Mouse (Mus musculus) brain, adult 2 months (tissue): Measurements from ENCODE around the gene Tex19.2.
A peak's percentile ranks its signal among the peaks of the same experiment; 100 is the strongest.
"Not testable (repeated sequence)": the region's sequence is repeated elsewhere in the genome, so short reads cannot be mapped to it uniquely, and the experiment has no call there.

Source experiments
- DNase-seq: peaks from one replicate; pipeline ENCODE4 v3.0.0; 2011; ENCODE audit warnings: low read depth, low spot score

The Tex19.2 gene

DNA sequence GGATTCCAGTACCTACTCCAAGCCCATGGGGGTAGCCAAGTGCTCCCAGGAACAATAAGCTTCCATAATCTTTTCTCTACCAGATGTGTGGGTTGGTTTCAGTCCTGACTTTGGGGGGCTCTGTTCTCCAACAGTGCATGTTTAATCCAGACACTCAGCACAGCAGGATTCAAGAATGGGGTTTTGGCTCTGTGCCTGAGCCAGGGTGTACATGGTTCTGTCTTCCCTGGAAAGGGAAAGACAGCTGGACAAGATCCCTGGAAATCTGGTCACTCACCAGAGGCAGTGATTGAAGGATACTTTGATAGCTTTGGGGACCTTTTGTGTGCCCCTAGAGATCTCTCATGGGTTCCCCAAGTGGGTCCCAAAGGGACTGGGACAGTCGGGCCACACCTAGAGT, 6.9 kb downstream of the Tex19.2 start:
- no peak for DNase-seq

GRCm38 (mm10) chr11:121111051-121111450, 7.4 kb downstream of the Tex19.2 start:
- peak; percentile 24 for DNase-seq

- peak; percentile 67 for DNase-seq
Observed at GRCm38 (mm10) chr11:121109986-121110385, 8.5 kb downstream of the Tex19.2 start.

DNA sequence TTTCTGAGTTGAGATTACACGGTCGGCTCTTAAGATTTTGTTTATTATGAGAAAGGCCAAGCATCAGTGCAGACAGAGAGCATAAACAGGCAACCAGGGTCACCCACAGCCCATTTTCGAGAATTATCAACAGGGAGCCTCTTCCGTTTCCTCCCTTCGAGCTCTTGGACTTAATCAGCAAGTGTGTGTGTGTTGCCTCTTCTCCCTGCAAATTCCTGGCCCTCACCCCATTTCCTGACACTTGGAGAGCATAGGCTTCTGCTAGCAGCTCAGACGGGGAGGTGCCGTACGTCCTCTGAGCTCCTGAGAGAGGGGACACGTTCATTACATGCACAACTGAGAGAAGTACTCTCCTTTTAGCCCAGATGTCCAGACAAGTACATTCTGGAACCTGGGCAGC, 10.4 kb downstream of the Tex19.2 start:
- DNase-seq = no peak

DNA sequence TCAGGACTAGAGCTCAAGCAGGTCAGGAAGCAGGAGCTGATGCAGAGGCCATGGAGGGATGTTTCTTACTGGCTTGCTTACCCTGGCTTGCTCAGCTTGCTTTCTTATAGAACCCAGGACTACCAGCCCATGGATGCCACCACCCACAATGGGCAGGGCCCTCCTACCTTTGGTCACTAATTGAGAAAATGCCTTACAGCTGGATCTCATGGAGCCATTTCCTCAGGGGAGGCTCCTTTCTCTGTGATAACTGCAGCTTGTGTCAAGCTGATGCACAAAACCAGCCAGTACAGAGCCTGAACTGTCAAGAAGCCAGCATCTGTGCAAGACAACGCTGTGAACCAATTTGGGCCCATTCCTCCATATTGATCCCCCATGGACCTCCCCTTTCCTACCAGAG, 11.2 kb downstream of the Tex19.2 start:
- DNase-seq = not testable (repeated sequence)

- no peak for DNase-seq
Observed at GRCm38 (mm10) chr11:121101124-121101805, 17.2 kb downstream of the Tex19.2 start.

DNA sequence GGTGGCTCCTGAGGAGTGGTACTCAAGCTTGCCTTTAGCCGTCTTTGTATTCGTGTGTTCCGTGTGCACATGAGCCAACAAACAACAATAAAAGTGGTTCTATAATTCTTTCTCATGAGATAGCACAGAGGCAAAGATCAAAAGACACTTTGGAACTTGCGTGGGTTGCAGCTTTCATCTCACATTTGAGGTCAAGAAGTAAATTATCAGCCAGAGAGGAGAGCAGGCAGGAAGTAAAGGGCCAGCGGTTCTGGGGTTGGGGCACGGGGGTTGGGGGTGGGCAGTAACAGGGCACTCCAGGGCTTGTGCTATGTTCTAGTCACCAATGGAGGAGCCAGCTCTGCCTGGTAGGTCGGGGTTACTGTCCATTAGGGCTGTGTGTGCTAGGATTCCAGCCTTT, 17.8 kb downstream of the Tex19.2 start:
- DNase-seq = no peak

- no peak for DNase-seq
Observed at GRCm38 (mm10) chr11:121099762-121100161, 18.7 kb downstream of the Tex19.2 start.

- DNase-seq = no peak
Observed at GRCm38 (mm10) chr11:121092606-121093585, 25.6 kb downstream of the Tex19.2 start.

GRCm38 (mm10) chr11:121090943-121091342, 27.5 kb downstream of the Tex19.2 start:
- peak; percentile 49 for DNase-seq

- DNase-seq = no peak
Observed at GRCm38 (mm10) chr11:121089756-121090546, 28.5 kb downstream of the Tex19.2 start.

GRCm38 (mm10) chr11:121088997-121089396, 29.5 kb downstream of the Tex19.2 start:
- no peak for DNase-seq

GRCm38 (mm10) chr11:121086296-121086695, 32.2 kb downstream of the Tex19.2 start:
- DNase-seq = no peak

GRCm38 (mm10) chr11:121085181-121085580, 33.3 kb downstream of the Tex19.2 start:
- DNase-seq = no peak

DNA sequence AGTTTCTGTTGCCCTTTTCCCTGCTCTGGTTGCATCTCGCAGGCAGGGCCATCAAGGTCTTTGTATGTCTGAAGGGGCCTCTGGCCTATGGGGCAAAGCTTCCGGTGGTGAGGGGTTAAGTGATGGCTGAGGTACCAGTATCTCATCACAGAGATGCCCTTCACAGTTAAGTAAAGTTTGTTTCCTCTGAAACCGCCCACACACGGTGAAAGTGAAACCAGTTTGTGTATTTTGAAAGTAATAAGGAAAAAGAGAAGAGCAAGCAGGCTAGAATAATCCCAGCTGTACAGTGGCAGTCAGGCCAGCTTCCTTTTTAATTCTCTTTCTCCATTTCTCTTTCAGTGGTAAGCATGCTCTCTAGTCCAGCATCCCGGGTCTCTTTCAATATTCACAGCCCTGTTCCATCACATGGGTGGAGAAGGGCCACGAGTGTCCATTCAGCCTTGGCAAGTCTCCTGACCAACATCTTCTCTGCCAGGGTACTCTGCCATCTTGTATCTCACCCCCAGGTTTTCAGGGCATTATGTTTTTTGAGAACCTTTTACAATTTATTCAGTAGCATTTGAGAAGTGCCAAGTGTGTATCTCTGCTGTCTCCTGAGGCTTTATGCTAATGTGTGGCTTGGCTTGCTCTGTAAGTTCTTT, 35.5 kb downstream of the Tex19.2 start:
- no peak for DNase-seq

GRCm38 (mm10) chr11:121082250-121082649, 36.2 kb downstream of the Tex19.2 start:
- DNase-seq = no peak

GRCm38 (mm10) chr11:121081120-121081519, 37.4 kb downstream of the Tex19.2 start, which contains the start of gene Sectm1a:
Gene Sectm1a, minus strand, starts transcription at chr11:121081220.
- no peak for DNase-seq

DNA sequence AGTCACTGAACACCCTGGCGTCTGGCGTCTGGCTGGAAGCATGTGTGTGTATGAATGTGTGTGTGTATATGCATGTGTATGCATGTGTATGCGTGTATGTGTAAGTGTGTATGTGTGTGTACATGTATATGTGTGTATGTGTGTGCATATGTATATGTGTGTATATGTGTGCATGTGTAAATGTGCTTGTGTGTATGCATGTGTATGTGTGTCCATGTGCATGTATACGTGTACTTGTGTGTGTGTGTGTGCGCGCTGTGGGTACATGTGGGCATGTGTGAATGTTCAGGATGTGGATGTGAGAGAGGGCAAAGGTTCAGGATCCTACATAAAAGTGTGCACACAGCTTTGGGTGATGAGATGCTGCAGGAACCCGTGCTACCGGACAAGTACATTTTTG, 38.1 kb downstream of the Tex19.2 start:
- no peak for DNase-seq

GRCm38 (mm10) chr11:121075655-121076054, 42.8 kb downstream of the Tex19.2 start:
- DNase-seq = no peak

- not testable (repeated sequence) for DNase-seq
Observed at GRCm38 (mm10) chr11:121069662-121070061, 48.8 kb downstream of the Tex19.2 start.

- no peak for DNase-seq
Observed at GRCm38 (mm10) chr11:121067895-121068294, 50.6 kb downstream of the Tex19.2 start.
